Mouse (Mus musculus) heart, embryonic 14.5 days (tissue): ENCODE data around the gene Mgat3. TPM values are rescaled to one million over a fixed set of nuclear protein-coding genes. Genes with fewer than 3 reads are reported as not detected.

Experiments used
- ATAC-seq: fragments of 200-750 bp; cut with Nextera tagmentation; 2 replicates; pipeline ENCODE4 v1.8.0; 2017; ENCODE audit warnings: low read depth, moderate TSS enrichment; ENCODE audit not compliant: insufficient number of reproducible peaks, insufficient read depth, low FRiP score
- H3K27ac ChIP-seq, 2 experiments: fragments of 200-500 bp in 1 of 2; fragments of 300-500 bp in 1 of 2; sonication (generic) in 1 of 2; replicated peaks in 1 of 2; 2 replicates each; pipeline ENCODE4 v1.5.1; 2012 to 2014; ENCODE audit warnings: low read depth in 2 of 2, low read length in 2 of 2, control low read depth in 1 of 2, mild to moderate bottlenecking in 1 of 2, mixed read lengths in 1 of 2; ENCODE audit not compliant: control insufficient read depth in 1 of 2, insufficient read depth in 1 of 2
- H3K27me3 ChIP-seq: fragments of 300-500 bp; sonication (generic); 2 replicates; pipeline ENCODE4 v1.6.1; 2014; ENCODE audit warnings: mild to moderate bottlenecking, low read length, control low read depth; ENCODE audit not compliant: control insufficient read depth, insufficient read depth
- H3K36me3 ChIP-seq: fragments of 300-500 bp; sonication (generic); 2 replicates; pipeline ENCODE4 v1.6.1; 2014; ENCODE audit warnings: mild to moderate bottlenecking, control low read depth, low read length, mixed read lengths; ENCODE audit not compliant: control insufficient read depth, insufficient read depth
- H3K4me1 ChIP-seq, 2 experiments: fragments of 200-500 bp in 1 of 2; fragments of 300-500 bp in 1 of 2; sonication (generic) in 1 of 2; 2 replicates each; pipeline ENCODE4 v1.6.1; 2012 to 2014; ENCODE audit warnings: low read length in 2 of 2, control low read depth in 1 of 2, mixed read lengths in 1 of 2; ENCODE audit not compliant: control insufficient read depth in 2 of 2, insufficient read depth in 2 of 2
- H3K4me2 ChIP-seq: fragments of 300-500 bp; sonication (generic); 2 replicates; pipeline ENCODE4 v1.6.1; 2014; ENCODE audit warnings: mild to moderate bottlenecking, low read length
- H3K4me3 ChIP-seq, 2 experiments: fragments of 200-500 bp in 1 of 2; fragments of 300-500 bp in 1 of 2; sonication (generic) in 1 of 2; 2 replicates each; pipeline ENCODE4 v1.5.1; 2012 to 2014; ENCODE audit warnings: low read length in 2 of 2, mild to moderate bottlenecking in 2 of 2, control low read depth in 1 of 2, low read depth in 1 of 2, moderate library complexity in 1 of 2; ENCODE audit not compliant: control insufficient read depth in 1 of 2, insufficient read depth in 1 of 2
- H3K9ac ChIP-seq: fragments of 300-500 bp; sonication (generic); 2 replicates; pipeline ENCODE4 v1.6.1; 2014; ENCODE audit warnings: mild to moderate bottlenecking, low read length
- H3K9me3 ChIP-seq: fragments of 300-500 bp; sonication (generic); 2 replicates; pipeline ENCODE4 v1.6.1; 2016; ENCODE audit warnings: low read length, control low read depth; ENCODE audit not compliant: control insufficient read depth
- WGBS: fragments of 180-500 bp; shearing (Covaris S2); extraction: QIAGEN DNeasy Blood & Tissue Kit; methylation state at CpG from one replicate; pipeline ENCODE4 v1.1.7; 2014; 5-methylcytosine and 5-hydroxymethylcytosine counted together
- polyA plus RNA-seq: library from polyadenylated mRNA; unstranded; fragments of >200 nt; fragmentation: Nextera tagmentation; extraction: Ambion mirVana; gene quantifications from 2 replicates; pipeline ENCODE4 v1.2.1, GENCODE M21; 2014

The Mgat3 gene
- polyA plus RNA-seq, 1 experiment from 2014 or later, result 1.9 TPM

GRCm38 (mm10) chr15:80260677-80261076 is 87.2 kb downstream of the Mgat3 start:
- Histone ChIP-seq H3K27me3 (no peaks in the 10 kb centered on the region), H3K4me3 (no peak overlapping the region), H3K9ac (no peak overlapping the region), H3K4me2 (no peak overlapping the region), H3K9me3 (no peaks in the 10 kb centered on the region), H3K36me3 (peaks cover 50% of the 10 kb centered on the region), H3K27ac (no peak overlapping the region), H3K4me1 (peaks cover 12 to 30% of the 10 kb centered on the region in 2 experiments)
- ATAC-seq, result no peak
- WGBS, result 8% methylated on average over 3 of the region's 3 CpGs

- Histone ChIP-seq H3K36me3 (peaks cover 48% of the 10 kb centered on the region), H3K4me3 (no peak overlapping the region), H3K4me1 (peaks cover 12 to 30% of the 10 kb centered on the region in 2 experiments), H3K9ac (no peak overlapping the region), H3K4me2 (no peak overlapping the region), H3K27me3 (no peaks in the 10 kb centered on the region), H3K9me3 (no peaks in the 10 kb centered on the region), H3K27ac (no peak overlapping the region)
- ATAC-seq, result no peak
- 79% methylated on average over 7 of the region's 7 CpGs for WGBS
Measured at GRCm38 (mm10) chr15:80261100-80261499, 87.6 kb downstream of the Mgat3 start.

GRCm38 (mm10) chr15:80263610-80264575 is 90.4 kb downstream of the Mgat3 start, which contains the start of gene Rps19bp1:
Rps19bp1 (minus strand) TSS chr15:80264315.
- peaks cover 20% of the 10 kb centered on the region for H3K36me3 ChIP-seq
- peak within 1 kb of the TSS; percentile 69 to 83 for H3K4me3 ChIP-seq
- peak within 1 kb of the TSS; percentile 87 for H3K9ac ChIP-seq
- peak within 1 kb of the TSS; percentile 60 to 68 for H3K27ac ChIP-seq
- under 1% methylated on average over 64 of the region's 66 CpGs for WGBS
- peak; percentile 82 for ATAC-seq
- H3K4me2 ChIP-seq, result peak within 1 kb of the TSS; percentile 87
- H3K9me3 ChIP-seq, result no peaks in the 10 kb centered on the region
- no peaks in the 10 kb centered on the region for H3K27me3 ChIP-seq
- peaks cover 4 to 11% of the 10 kb centered on the region in 2 experiments; a peak in 3 of 4 replicates for H3K4me1 ChIP-seq

Other genes starting within 250 kb of the Mgat3 start
- 0.78 and 1.5 TPM in 2 replicates for gene Cbx7, start 202.6 kb upstream of the Mgat3 start, polyA plus RNA-seq
- 4.9 and 5.2 TPM in 2 replicates for gene Pdgfb, start 158.7 kb upstream of the Mgat3 start, polyA plus RNA-seq
- 40.7 and 44.5 TPM in 2 replicates for gene Syngr1, start 82.4 kb upstream of the Mgat3 start, polyA plus RNA-seq
- 763 and 822 TPM in 2 replicates for gene Rpl3, start 81.9 kb upstream of the Mgat3 start, polyA plus RNA-seq
- gene Tab1, start 40.6 kb upstream of the Mgat3 start, polyA plus RNA-seq, result 28.0 and 30.0 TPM in 2 replicates
- 27.6 and 28.1 TPM in 2 replicates for gene Mief1, start 60.3 kb downstream of the Mgat3 start, polyA plus RNA-seq
- not detected in 2 replicates for gene AC140267.1, start 62.1 kb downstream of the Mgat3 start, polyA plus RNA-seq
- gene Atf4, start 81.5 kb downstream of the Mgat3 start, polyA plus RNA-seq, result 69.6 and 71.5 TPM in 2 replicates
- 41.5 and 45.9 TPM in 2 replicates for gene Rps19bp1, start 90.6 kb downstream of the Mgat3 start, polyA plus RNA-seq
- not detected in 2 replicates for gene Cacna1i, start 113.5 kb downstream of the Mgat3 start, polyA plus RNA-seq